Mouse (Mus musculus) midbrain, embryonic 16.5 days (tissue): Measurements from ENCODE around the gene Cyp4f15. TPM values are rescaled to one million over a fixed set of nuclear protein-coding genes. Genes with fewer than 3 reads are reported as not detected.
"Not testable (repeated sequence)": the region's sequence is repeated elsewhere in the genome, so short reads cannot be mapped to it uniquely, and the experiment has no call there.

Experiments used
- ATAC-seq: fragments of 200-750 bp; cut with Nextera tagmentation; 2 replicates; pipeline ENCODE4 v1.8.0; 2017; ENCODE audit warnings: moderate TSS enrichment
- H3K27ac ChIP-seq: fragments of 300-500 bp; sonication (generic); 2 replicates; pipeline ENCODE4 v1.5.1; 2014; ENCODE audit warnings: mild to moderate bottlenecking, low read length, mixed read lengths
- H3K27me3 ChIP-seq: fragments of 300-500 bp; sonication (generic); 2 replicates; pipeline ENCODE4 v1.6.1; 2014; ENCODE audit warnings: low read depth, low read length, mixed read lengths; ENCODE audit not compliant: control insufficient read depth, insufficient read depth
- H3K36me3 ChIP-seq: fragments of 300-500 bp; sonication (generic); 2 replicates; pipeline ENCODE4 v1.6.1; 2014; ENCODE audit warnings: mild to moderate bottlenecking, low read length, moderate library complexity, mixed read lengths; ENCODE audit not compliant: control insufficient read depth, insufficient read depth
- H3K4me1 ChIP-seq: fragments of 300-500 bp; sonication (generic); 2 replicates; pipeline ENCODE4 v1.6.1; 2014; ENCODE audit warnings: mild to moderate bottlenecking, low read length, mixed read lengths; ENCODE audit not compliant: control insufficient read depth, insufficient read depth
- H3K4me2 ChIP-seq: fragments of 300-500 bp; sonication (generic); 2 replicates; pipeline ENCODE4 v1.6.1; 2014; ENCODE audit warnings: mild to moderate bottlenecking, low read length, mixed read lengths
- H3K4me3 ChIP-seq: fragments of 300-500 bp; sonication (generic); 2 replicates; pipeline ENCODE4 v1.5.1; 2014; ENCODE audit warnings: low read depth, mild to moderate bottlenecking, low read length, moderate library complexity, mixed read lengths
- H3K9ac ChIP-seq: fragments of 300-500 bp; sonication (generic); 2 replicates; pipeline ENCODE4 v1.6.1; 2014; ENCODE audit warnings: low read depth, low read length, mixed read lengths
- H3K9me3 ChIP-seq: fragments of 300-500 bp; sonication (generic); replicated peaks from 2 replicates; pipeline ENCODE4 v1.6.1; 2014; ENCODE audit warnings: mild to moderate bottlenecking, low read length, mixed read lengths; ENCODE audit not compliant: control insufficient read depth, poor library complexity, severe bottlenecking
- WGBS: fragments of 180-500 bp; shearing (Covaris S2); extraction: QIAGEN DNeasy Blood & Tissue Kit; methylation state at CpG from one replicate; pipeline ENCODE4 v1.1.7; 2014; 5-methylcytosine and 5-hydroxymethylcytosine counted together
- polyA plus RNA-seq: library from polyadenylated mRNA; unstranded; fragments of >200 nt; fragmentation: Nextera tagmentation; extraction: Ambion mirVana; gene quantifications from 2 replicates; pipeline ENCODE4 v1.2.1, GENCODE M21; 2015

Gene Cyp4f15
- polyA plus RNA-seq, 1 experiment from 2014 or later, result 1.5 TPM

- 41% methylated on average over 21 of the region's 21 CpGs for WGBS
- Histone ChIP-seq H3K27ac (no peak overlapping the region), H3K9me3 (no peaks in the 10 kb centered on the region), H3K4me2 (peak overlapping the region; percentile 44), H3K4me1 (no peaks in the 10 kb centered on the region), H3K36me3 (no peaks in the 10 kb centered on the region), H3K9ac (peak overlapping the region; percentile 38; the same call in 1 of the 2 replicates), H3K27me3 (no peaks in the 10 kb centered on the region), H3K4me3 (no peak overlapping the region)
- ATAC-seq, result no peak
These were observed 9.3 kb upstream of the Cyp4f15 start for GRCm38 (mm10) chr17:32676040-32676635.

GRCm38 (mm10) chr17:32680404-32680803, 5.0 kb upstream of the Cyp4f15 start:
- ATAC-seq, result no peak
- Histone ChIP-seq H3K4me1 (no peaks in the 10 kb centered on the region), H3K27ac (no peak overlapping the region), H3K9ac (no peak overlapping the region), H3K4me3 (no peak overlapping the region), H3K27me3 (no peaks in the 10 kb centered on the region), H3K36me3 (no peaks in the 10 kb centered on the region), H3K4me2 (no peak overlapping the region), H3K9me3 (no peaks in the 10 kb centered on the region)
- WGBS, result 20% methylated on average over 2 of the region's 2 CpGs

DNA sequence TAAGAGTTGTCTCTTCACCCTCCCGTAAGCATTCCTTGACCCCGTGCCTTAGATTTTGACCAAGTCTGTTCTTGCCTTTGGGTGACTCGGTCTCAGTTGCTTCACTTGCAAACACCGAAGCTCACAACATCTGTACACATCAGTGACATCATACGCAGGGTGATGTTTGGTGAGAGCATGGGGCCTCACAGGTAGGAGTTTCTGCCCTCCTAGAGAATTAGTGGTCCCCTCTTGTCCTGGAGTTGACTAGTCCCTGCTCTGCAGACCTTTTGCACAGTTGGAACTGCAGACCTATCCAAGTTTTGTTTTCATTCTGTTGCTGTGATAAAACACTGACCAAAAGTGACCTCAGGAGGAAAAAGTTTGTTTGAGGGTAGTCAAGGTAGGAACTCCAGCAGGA, 1.3 kb downstream of the Cyp4f15 start:
- H3K4me3 ChIP-seq, result no peak overlapping the region
- H3K9me3 ChIP-seq, result no peaks in the 10 kb centered on the region
- H3K9ac ChIP-seq, result no peak overlapping the region
- ATAC-seq, result no peak
- H3K4me2 ChIP-seq, result no peak overlapping the region
- H3K36me3 ChIP-seq, result no peaks in the 10 kb centered on the region
- H3K4me1 ChIP-seq, result no peaks in the 10 kb centered on the region
- 98% methylated on average over 5 of the region's 5 CpGs for WGBS
- H3K27me3 ChIP-seq, result no peaks in the 10 kb centered on the region
- H3K27ac ChIP-seq, result no peak overlapping the region

GRCm38 (mm10) chr17:32690959-32691358, 5.5 kb downstream of the Cyp4f15 start:
- H3K27me3 ChIP-seq, result no peaks in the 10 kb centered on the region
- 90% methylated on average over 1 of the region's 1 CpGs for WGBS
- no peak overlapping the region for H3K27ac ChIP-seq
- H3K4me3 ChIP-seq, result no peak overlapping the region
- H3K9ac ChIP-seq, result no peak overlapping the region
- ATAC-seq, result no peak
- H3K9me3 ChIP-seq, result no peaks in the 10 kb centered on the region
- no peak overlapping the region for H3K4me2 ChIP-seq
- no peaks in the 10 kb centered on the region for H3K4me1 ChIP-seq
- no peaks in the 10 kb centered on the region for H3K36me3 ChIP-seq

DNA sequence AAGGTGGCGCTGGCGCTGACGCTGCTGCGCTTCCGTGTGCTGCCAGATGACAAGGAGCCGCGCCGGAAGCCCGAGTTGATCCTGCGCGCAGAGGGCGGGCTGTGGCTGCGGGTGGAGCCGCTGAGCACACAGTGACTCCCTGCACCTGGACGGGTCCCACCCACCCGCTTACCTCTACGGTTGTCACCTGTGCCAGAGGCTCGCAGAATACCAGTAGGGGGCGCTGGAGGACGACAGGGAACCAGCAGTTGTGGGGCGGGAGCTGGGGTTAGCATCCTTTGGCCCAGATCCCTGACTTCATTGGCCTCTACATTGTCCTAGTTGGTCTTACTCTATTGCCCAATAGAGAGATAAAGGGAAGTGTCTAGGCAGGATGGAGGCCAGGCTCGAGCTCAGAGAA, 17.4 kb downstream of the Cyp4f15 start:
- Histone ChIP-seq H3K4me2 (peak overlapping the region; percentile 35), H3K36me3 (no peaks in the 10 kb centered on the region), H3K9ac (no peak overlapping the region), H3K4me1 (no peaks in the 10 kb centered on the region), H3K4me3 (peak overlapping the region; percentile 22), H3K27ac (no peak overlapping the region), H3K27me3 (no peaks in the 10 kb centered on the region), H3K9me3 (peaks cover 9% of the 10 kb centered on the region; the same call in 1 of the 2 replicates)
- WGBS, result 36% methylated on average over 22 of the region's 22 CpGs
- ATAC-seq, result 0 out of 2 replicates have a peak, but pooled peaks have one; percentile 28

GRCm38 (mm10) chr17:32710541-32710940, 25.1 kb downstream of the Cyp4f15 start:
- not testable (repeated sequence) for H3K27me3 ChIP-seq, ATAC-seq, H3K9ac ChIP-seq, H3K27ac ChIP-seq, H3K36me3 ChIP-seq, H3K4me1 ChIP-seq, H3K9me3 ChIP-seq, H3K4me2 ChIP-seq, H3K4me3 ChIP-seq

- H3K9ac ChIP-seq, H3K9me3 ChIP-seq, H3K4me3 ChIP-seq, ATAC-seq, H3K27ac ChIP-seq, H3K4me2 ChIP-seq, H3K36me3 ChIP-seq, H3K4me1 ChIP-seq, H3K27me3 ChIP-seq: not testable (repeated sequence)
- 82% methylated on average over 1 of the region's 1 CpGs for WGBS
These were observed 36.7 kb downstream of the Cyp4f15 start for GRCm38 (mm10) chr17:32722151-32722550.

- no peak overlapping the region for H3K4me3 ChIP-seq
- WGBS, result 75% methylated on average over 7 of the region's 7 CpGs
- no peaks in the 10 kb centered on the region for H3K36me3 ChIP-seq
- no peaks in the 10 kb centered on the region for H3K27me3 ChIP-seq
- no peaks in the 10 kb centered on the region for H3K4me1 ChIP-seq
- no peak overlapping the region for H3K9ac ChIP-seq
- no peak for ATAC-seq
- no peaks in the 10 kb centered on the region for H3K9me3 ChIP-seq
- H3K27ac ChIP-seq, result no peak overlapping the region
- no peak overlapping the region for H3K4me2 ChIP-seq
These were observed 37.3 kb downstream of the Cyp4f15 start for GRCm38 (mm10) chr17:32722771-32723170.

GRCm38 (mm10) chr17:32726360-32726759, 40.9 kb downstream of the Cyp4f15 start:
- H3K9ac ChIP-seq, ATAC-seq, H3K36me3 ChIP-seq, H3K4me2 ChIP-seq, H3K4me1 ChIP-seq, H3K4me3 ChIP-seq, H3K27ac ChIP-seq, H3K27me3 ChIP-seq, H3K9me3 ChIP-seq: not testable (repeated sequence)
